Mouse (Mus musculus) liver, postnatal 0 days (tissue): ENCODE data around the gene Polk.

ENCODE experiments used
- CTCF ChIP-seq: sonication (generic); IDR thresholded peaks from 2 replicates; pipeline ENCODE4 v1.5.1; 2016; ENCODE audit warnings: antibody characterized with exemption, low read depth
- EP300 ChIP-seq: IDR thresholded peaks from 2 replicates; pipeline ENCODE4 v1.6.1; 2016; ENCODE audit warnings: antibody characterized with exemption, low read depth, mild to moderate bottlenecking

GRCm38 (mm10) chr13:96514154-96514942 is 28.0 kb downstream of the Polk start:
- TF ChIP-seq CTCF: no peak
- TF ChIP-seq EP300: no peak
